Mouse (Mus musculus) CH12.LX (cell line): ENCODE measurements around the gene Rpl26. TPM values are rescaled to one million over a fixed set of nuclear protein-coding genes. Genes with fewer than 3 reads are reported as not detected.

Experiments used
- DNase-seq: peaks from one replicate; pipeline ENCODE4 v3.0.0-alpha.2; 2013; ENCODE audit errors: extremely low read depth
- H3K27ac ChIP-seq: 2 replicates; pipeline ENCODE4 v1.5.1; 2012; ENCODE audit warnings: low read depth, mild to moderate bottlenecking, control low read depth, moderate library complexity; ENCODE audit not compliant: insufficient read depth
- H3K27me3 ChIP-seq: replicated peaks from 2 replicates; pipeline ENCODE3; 2012; ENCODE audit warnings: inconsistent platforms
- H3K36me3 ChIP-seq, 2 experiments: replicated peaks in 1 of 2; 2 replicates each; pipeline versions ENCODE3 to v1.6.1; 2012; ENCODE audit warnings: inconsistent platforms in 1 of 2, low read length in 1 of 2, mild to moderate bottlenecking in 1 of 2, mixed read lengths in 1 of 2, moderate library complexity in 1 of 2; ENCODE audit not compliant: control insufficient read depth in 1 of 2, insufficient read depth in 1 of 2
- H3K4me1 ChIP-seq, 2 experiments: 2 replicates each; pipeline ENCODE4 v1.6.1; 2012; ENCODE audit warnings: inconsistent platforms in 1 of 2, moderate library complexity in 1 of 2; ENCODE audit not compliant: insufficient read depth in 2 of 2, control insufficient read depth in 1 of 2
- H3K4me2 ChIP-seq: 2 replicates; pipeline ENCODE4 v1.6.1; 2012; ENCODE audit warnings: low read depth, mild to moderate bottlenecking, control low read depth; ENCODE audit not compliant: poor library complexity, insufficient read depth, severe bottlenecking
- H3K4me3 ChIP-seq, 3 experiments: fragments of 150-350 bp in 1 of 3; sonication (generic) in 1 of 3; replicated peaks in 1 of 3; 2 replicates each; pipeline versions ENCODE3 to v1.5.1; 2011 to 2012; ENCODE audit warnings: low read depth in 2 of 3, low read length in 2 of 3, mild to moderate bottlenecking in 2 of 3, moderate library complexity in 2 of 3, control low read depth in 1 of 3, improper control_type of control experiment in 1 of 3, inconsistent platforms in 1 of 3, mixed read lengths in 1 of 3; ENCODE audit not compliant: poor library complexity in 1 of 3
- H3K79me2 ChIP-seq: replicated peaks from 2 replicates; pipeline ENCODE4 v1.6.1; 2012; ENCODE audit warnings: mild to moderate bottlenecking, moderate library complexity; ENCODE audit not compliant: control insufficient read depth, poor library complexity, insufficient read depth, severe bottlenecking; ENCODE audit errors: extremely low read depth
- H3K9ac ChIP-seq: 2 replicates; pipeline ENCODE4 v1.6.1; 2012; ENCODE audit warnings: low read depth, mild to moderate bottlenecking, control low read depth, moderate library complexity; ENCODE audit not compliant: insufficient read depth
- H3K9me3 ChIP-seq: replicated peaks from 2 replicates; pipeline ENCODE3; 2012; ENCODE audit warnings: low read length, inconsistent platforms, mixed read lengths
- CHD2 ChIP-seq: IDR thresholded peaks from 2 replicates; pipeline ENCODE4 v1.6.1; 2011; ENCODE audit warnings: low read length, improper control_type of control experiment
- CTCF ChIP-seq, 2 experiments: IDR thresholded peaks in 1 of 2; conservative IDR thresholded peaks in 1 of 2; 2 replicates each; pipeline ENCODE4 v1.5.1; 2011 to 2012; ENCODE audit warnings: low read depth in 2 of 2, low read length in 2 of 2, improper control_type of control experiment in 1 of 2, inconsistent platforms in 1 of 2, mild to moderate bottlenecking in 1 of 2, moderate library complexity in 1 of 2
- ELF1 ChIP-seq: IDR thresholded peaks from 2 replicates; pipeline ENCODE4 v1.6.1; 2014; ENCODE audit warnings: low read depth, mild to moderate bottlenecking, inconsistent platforms, low read length, improper control_type of control experiment
- ETS1 ChIP-seq: conservative IDR thresholded peaks from 2 replicates; pipeline ENCODE4 v1.6.1; 2012; ENCODE audit warnings: low read depth, mild to moderate bottlenecking, inconsistent platforms, low read length, improper control_type of control experiment, moderate library complexity
- JUN ChIP-seq: IDR thresholded peaks from 2 replicates; pipeline ENCODE4 v1.6.1; 2011; ENCODE audit warnings: low read depth, mild to moderate bottlenecking, low read length, improper control_type of control experiment, moderate library complexity; ENCODE audit not compliant: insufficient read depth
- MAFK ChIP-seq: IDR thresholded peaks from 2 replicates; pipeline ENCODE4 v1.6.1; 2011; ENCODE audit warnings: low read length, improper control_type of control experiment; ENCODE audit not compliant: insufficient replicate concordance
- MAZ ChIP-seq: IDR thresholded peaks from 2 replicates; pipeline ENCODE4 v1.6.1; 2012; ENCODE audit warnings: low read depth, mild to moderate bottlenecking, inconsistent platforms, low read length, improper control_type of control experiment, moderate library complexity
- MEF2A ChIP-seq: IDR thresholded peaks from 2 replicates; pipeline ENCODE4 v1.6.1; 2014; ENCODE audit warnings: low read depth, mild to moderate bottlenecking, inconsistent platforms, low read length, improper control_type of control experiment, borderline replicate concordance
- POLR2A ChIP-seq: IDR thresholded peaks from 2 replicates; pipeline ENCODE4 v1.6.1; 2011; ENCODE audit warnings: low read depth, mild to moderate bottlenecking, improper control_type of control experiment, low read length
- POLR2AphosphoS2 ChIP-seq: IDR thresholded peaks from 2 replicates; pipeline ENCODE4 v1.6.1; 2011; ENCODE audit warnings: low read depth, low read length, improper control_type of control experiment
- RCOR1 ChIP-seq: conservative IDR thresholded peaks from 2 replicates; pipeline ENCODE4 v1.6.1; 2012; ENCODE audit warnings: low read depth, mild to moderate bottlenecking, inconsistent platforms, low read length, improper control_type of control experiment
- SIN3A ChIP-seq: IDR thresholded peaks from 2 replicates; pipeline ENCODE4 v1.6.1; 2012; ENCODE audit warnings: low read length, improper control_type of control experiment, inconsistent platforms
- SMC3 ChIP-seq: IDR thresholded peaks from 2 replicates; pipeline ENCODE4 v1.6.1; 2011; ENCODE audit warnings: low read depth, low read length, improper control_type of control experiment
- TBP ChIP-seq: conservative IDR thresholded peaks from 2 replicates; pipeline ENCODE4 v1.6.1; 2011; ENCODE audit warnings: low read depth, low read length, improper control_type of control experiment
- TCF12 ChIP-seq: IDR thresholded peaks from 2 replicates; pipeline ENCODE4 v1.6.1; 2014; ENCODE audit warnings: low read depth, mild to moderate bottlenecking, inconsistent platforms, low read length, improper control_type of control experiment
- ZKSCAN1 ChIP-seq: IDR thresholded peaks from 2 replicates; pipeline ENCODE4 v1.6.1; 2012; ENCODE audit warnings: low read depth, inconsistent platforms, low read length, improper control_type of control experiment, borderline replicate concordance
- ZMIZ1 ChIP-seq: IDR thresholded peaks from 2 replicates; pipeline ENCODE4 v1.6.1; 2012; ENCODE audit warnings: low read depth, mild to moderate bottlenecking, inconsistent platforms, low read length, improper control_type of control experiment
- ZNF384 ChIP-seq: IDR thresholded peaks from 2 replicates; pipeline ENCODE4 v1.6.1; 2012; ENCODE audit warnings: low read depth, low read length, improper control_type of control experiment, inconsistent platforms
- dilution Hi-C: fragments of 300-500 bp; cut with MboI; formaldehyde crosslinking; loops from 2 replicates; pipeline ENCODE4 v1.14.3; 2020; ENCODE audit warnings: low sequenced_read_pairs; ENCODE audit not compliant: extremely low pct_unique_long_range_greater_than_20kb, extremely low pct_ligation_motif_present
- in situ Hi-C: fragments of 300-500 bp; cut with MboI; formaldehyde crosslinking; loops from 3 replicates; pipeline ENCODE4 v1.14.3; 2019; ENCODE audit warnings: low sequenced_read_pairs, low pct_ligation_motif_present, low pct_unique_long_range_greater_than_20kb, mixed read lengths
- polyA plus RNA-seq: library from polyadenylated mRNA; unstranded; fragments of >175 nt; gene quantifications from 2 replicates; pipeline ENCODE4 v1.2.1, GENCODE M21; 2012; ENCODE audit warnings: low read depth; ENCODE audit not compliant: insufficient read length
- total RNA-seq, 2 experiments: library from RNA; depleted of rRNA; stranded (reverse); fragments of 300-350 nt in 1 of 2; fragments of >200 nt in 1 of 2; gene quantifications; 2 replicates each; pipeline ENCODE4 v1.2.3; 2012 to 2014

Gene Rpl26
- total and polyA plus RNA-seq, 3 experiments: 3,408 to 6,551 (median 6,508) TPM

DNA sequence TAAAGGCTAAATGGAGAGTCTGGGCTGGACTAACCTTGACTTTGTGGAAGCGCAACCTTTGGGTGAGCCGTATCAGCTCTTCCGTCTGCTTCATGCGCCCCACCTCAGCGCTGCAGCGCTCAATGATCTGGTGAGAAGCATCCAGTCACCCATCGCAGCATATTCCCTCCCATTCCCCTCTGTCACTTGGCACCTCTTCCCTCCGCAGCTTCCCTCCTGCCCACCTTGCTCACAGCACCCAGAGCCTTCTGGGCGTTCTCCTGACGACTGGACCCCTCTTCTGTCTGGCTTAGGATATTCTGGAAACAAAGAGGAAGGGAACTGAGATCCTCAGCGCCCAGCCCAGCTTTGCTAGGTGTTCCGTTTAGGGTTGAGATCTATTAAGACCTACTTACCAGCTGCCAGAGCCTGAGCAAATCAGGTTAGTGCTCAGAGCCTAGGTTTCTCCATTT lies 46.2 kb downstream of the Rpl26 start:
- Histone ChIP-seq H3K27ac (no peak overlapping the region), H3K4me2 (no peak overlapping the region), H3K36me3 (peaks cover 0 to 20% of the 10 kb centered on the region in 2 experiments), H3K79me2 (no peaks in the 10 kb centered on the region), H3K27me3 (peaks cover 5% of the 10 kb centered on the region), H3K9me3 (no peaks in the 10 kb centered on the region), H3K4me3 (no peak overlapping the region), H3K4me1 (no peaks in the 10 kb centered on the region), H3K9ac (no peak overlapping the region)
- TF ChIP-seq MEF2A (no peak), TCF12 (no peak), POLR2AphosphoS2 (no peak), ETS1 (no peak), TBP (no peak), SIN3A (no peak), ZMIZ1 (no peak), JUN (no peak), SMC3 (no peak), MAFK (no peak), ZKSCAN1 (no peak), RCOR1 (no peak)
- no peak for DNase-seq
- dilution Hi-C loops (no loop called here), in situ Hi-C loops (no loop called here)

- dilution Hi-C loops: no loop called here
- DNase-seq: no peak
- peaks cover 25% of the 10 kb centered on the region for H3K27me3 ChIP-seq
Observed at GRCm38 (mm10) chr11:68953903-68954302, 52.5 kb downstream of the Rpl26 start.

More at GRCm38 (mm10) chr11:68953903-68954302, 52.5 kb downstream of the Rpl26 start:
- no peak overlapping the region for H3K4me2 ChIP-seq
- no peak for TF ChIP-seq RCOR1
- TF ChIP-seq MAZ: no peak
- no peak for TF ChIP-seq ZNF384
- TF ChIP-seq POLR2A: no peak
- no peak for TF ChIP-seq CHD2
- no peak for TF ChIP-seq ELF1
- TF ChIP-seq ETS1: no peak
- TF ChIP-seq CTCF (conservative IDR thresholded peaks at IDR 0.05 in 1 of 2, IDR thresholded peaks at IDR 0.05 in 1 of 2; ENCODE audit: low read depth in 2 of 2, low read length in 2 of 2): no peak
- in situ Hi-C loops: no loop called here
- no peak overlapping the region for H3K4me3 ChIP-seq
- H3K4me1 ChIP-seq: peaks cover 0 to 9% of the 10 kb centered on the region in 2 experiments; a peak in 3 of 4 replicates
- no peak overlapping the region for H3K27ac ChIP-seq
- no peaks in the 10 kb centered on the region for H3K79me2 ChIP-seq
- no peaks in the 10 kb centered on the region for H3K9me3 ChIP-seq
- no peak overlapping the region for H3K9ac ChIP-seq
- no peaks in the 10 kb centered on the region for H3K36me3 ChIP-seq
